Mouse (Mus musculus): Measurements from ENCODE around the gene Dyrk3.

DNA sequence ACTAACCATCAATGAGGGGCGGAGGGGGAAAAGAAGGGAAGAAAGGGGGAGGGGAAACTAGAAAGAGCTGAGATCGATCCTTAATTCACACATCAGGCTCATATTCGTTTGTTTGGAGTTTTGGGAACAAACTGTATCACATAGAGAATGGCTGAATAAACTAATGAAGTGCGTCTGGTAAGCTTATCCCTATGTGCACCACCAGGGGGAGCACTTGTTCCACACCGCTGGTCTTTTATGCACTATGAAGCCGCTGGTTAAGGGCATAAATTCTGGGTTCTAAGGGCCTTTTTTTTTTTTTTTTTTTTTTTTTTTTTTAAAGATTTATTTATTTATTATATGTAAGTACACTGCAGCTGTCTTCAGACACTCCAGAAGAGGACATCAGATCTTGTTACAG lies 22.2 kb downstream of the Dyrk3 start:
- TF ChIP-seq POLR2A (IDR thresholded peaks at IDR 0.05; ENCODE audit: low read depth, low read length) (no peak), CTCF (IDR thresholded peaks at IDR 0.05; ENCODE audit: extremely low read depth, insufficient read length, insufficient replicate concordance, low read depth, low read length) (peak; percentile 60; the same call in 1 of the 2 replicates)
